Mouse (Mus musculus) erythroid progenitor cell, adult 5-6 weeks (primary cell): ENCODE results near the gene Dhps. TPM values are rescaled to one million over a fixed set of nuclear protein-coding genes. Genes with fewer than 3 reads are reported as not detected.
A peak's percentile ranks its signal among the peaks of the same experiment; 100 is the strongest.
"Not testable (repeated sequence)": the region's sequence is repeated elsewhere in the genome, so short reads cannot be mapped to it uniquely, and the experiment has no call there.

Experiments
- ATAC-seq: replicated peaks from 2 replicates; pipeline ENCODE4 v1.8.0; 2016; ENCODE audit warnings: moderate number of reproducible peaks, mild to moderate bottlenecking, moderate TSS enrichment, inconsistent platforms; ENCODE audit not compliant: poor library complexity, low FRiP score, severe bottlenecking
- total RNA-seq, 2 experiments: library from RNA; stranded (forward) in 1 of 2; stranded (reverse) in 1 of 2; fragments of 150-400 nt in 1 of 2; fragments of 186-747, 209-891 nt in 1 of 2; gene quantifications; 2 replicates each; pipeline versions ENCODE4 v1.2.3 to v1.2.4; 2015 to 2017; ENCODE audit warnings: low replicate concordance in 2 of 2

Dhps gene
- total RNA-seq, 2 experiments from 2014 or later: 4.7 to 13.4 TPM

GRCm38 (mm10) chr8:85059879-85060616 lies 11.5 kb upstream of the Dhps start, which contains the start of gene Fbxw9:
Fbxw9 (plus strand) TSS chr8:85060055.
- ATAC-seq: peak; percentile 88

- ATAC-seq: no peak
Measured at GRCm38 (mm10) chr8:85062603-85063002, 9.0 kb upstream of the Dhps start.

- no peak for ATAC-seq
Measured at GRCm38 (mm10) chr8:85065213-85065612, 6.3 kb upstream of the Dhps start.

GRCm38 (mm10) chr8:85067155-85067554 lies 4.4 kb upstream of the Dhps start:
- no peak for ATAC-seq

GRCm38 (mm10) chr8:85067982-85068381 lies 3.6 kb upstream of the Dhps start, which contains the start of gene Gm5741:
Gm5741 (minus strand) TSS chr8:85067982.
- no peak for ATAC-seq

- no peak for ATAC-seq
Measured at GRCm38 (mm10) chr8:85071041-85071440, 516 bp upstream of the Dhps start.

GRCm38 (mm10) chr8:85072364-85072929 lies 890 bp downstream of the Dhps start:
- no peak for ATAC-seq

- no peak for ATAC-seq
Measured at GRCm38 (mm10) chr8:85073041-85073612, 1.6 kb downstream of the Dhps start.

GRCm38 (mm10) chr8:85074167-85074566 lies 2.6 kb downstream of the Dhps start:
- no peak for ATAC-seq

- ATAC-seq: no peak
Measured at GRCm38 (mm10) chr8:85074617-85075016, 3.1 kb downstream of the Dhps start.

GRCm38 (mm10) chr8:85076001-85076400 lies 4.4 kb downstream of the Dhps start:
- peak; percentile 53 for ATAC-seq

- peak; percentile 70 for ATAC-seq
Measured at GRCm38 (mm10) chr8:85076993-85077392, 5.4 kb downstream of the Dhps start.

- ATAC-seq: peak; percentile 27; the same call in 1 of the 2 replicates
Measured at GRCm38 (mm10) chr8:85080214-85080531, 8.6 kb downstream of the Dhps start.

- peak; percentile 50 for ATAC-seq
Measured at GRCm38 (mm10) chr8:85080532-85081215, 9.1 kb downstream of the Dhps start, which contains the start of gene Wdr83os. Wdr83os (plus strand) TSS chr8:85080740.

GRCm38 (mm10) chr8:85081216-85081555 lies 9.6 kb downstream of the Dhps start, which contains the start of gene Wdr83:
Wdr83 (minus strand) TSS chr8:85081306.
- peak; percentile 13; the same call in 1 of the 2 replicates for ATAC-seq

- not testable (repeated sequence) for ATAC-seq
Measured at GRCm38 (mm10) chr8:85082169-85082568, 10.6 kb downstream of the Dhps start.

GRCm38 (mm10) chr8:85083108-85083813 lies 11.7 kb downstream of the Dhps start, which contains the start of gene Man2b1:
Man2b1 (plus strand) TSS chr8:85083270.
- peak; percentile 79 for ATAC-seq

GRCm38 (mm10) chr8:85084633-85085032 lies 13.1 kb downstream of the Dhps start:
- no peak for ATAC-seq

GRCm38 (mm10) chr8:85086238-85086637 lies 14.7 kb downstream of the Dhps start:
- no peak for ATAC-seq

- no peak for ATAC-seq
Measured at GRCm38 (mm10) chr8:85088771-85089170, 17.2 kb downstream of the Dhps start.
